Mouse (Mus musculus) kidney, embryonic 16.5 days (tissue): ENCODE data around the gene Trem2. TPM values are rescaled to one million over a fixed set of nuclear protein-coding genes. Genes with fewer than 3 reads are reported as not detected.

Source experiments
- ATAC-seq: fragments of 200-750 bp; cut with Nextera tagmentation; 2 replicates; pipeline ENCODE4 v1.8.0; 2017; ENCODE audit warnings: moderate TSS enrichment; ENCODE audit not compliant: low FRiP score, low TSS enrichment
- H3K27ac ChIP-seq: fragments of 300-500 bp; sonication (generic); 2 replicates; pipeline ENCODE4 v1.5.1; 2014; ENCODE audit warnings: low read length
- H3K27me3 ChIP-seq: fragments of 300-500 bp; sonication (generic); 2 replicates; pipeline ENCODE4 v1.6.1; 2014; ENCODE audit warnings: low read length, control low read depth, mixed read lengths; ENCODE audit not compliant: insufficient read depth
- H3K36me3 ChIP-seq: fragments of 300-500 bp; sonication (generic); 2 replicates; pipeline ENCODE4 v1.6.1; 2014; ENCODE audit warnings: low read length, control low read depth, mixed read lengths; ENCODE audit not compliant: insufficient read depth
- H3K4me1 ChIP-seq: fragments of 300-500 bp; sonication (generic); 2 replicates; pipeline ENCODE4 v1.6.1; 2014; ENCODE audit warnings: low read length, control low read depth, mixed read lengths; ENCODE audit not compliant: insufficient read depth
- H3K4me2 ChIP-seq: fragments of 300-500 bp; sonication (generic); replicated peaks from 2 replicates; pipeline ENCODE4 v1.6.1; 2014; ENCODE audit warnings: low read depth, low read length
- H3K4me3 ChIP-seq: fragments of 300-500 bp; sonication (generic); 2 replicates; pipeline ENCODE4 v1.5.1; 2014; ENCODE audit warnings: mild to moderate bottlenecking, low read length
- H3K9ac ChIP-seq: fragments of 300-500 bp; sonication (generic); replicated peaks from 2 replicates; pipeline ENCODE4 v1.6.1; 2014; ENCODE audit warnings: low read length
- H3K9me3 ChIP-seq: fragments of 300-500 bp; sonication (generic); 2 replicates; pipeline ENCODE4 v1.6.1; 2016; ENCODE audit warnings: low read length, control low read depth
- WGBS: fragments of 180-500 bp; shearing (Covaris S2); extraction: QIAGEN DNeasy Blood & Tissue Kit; methylation state at CpG from one replicate; pipeline ENCODE4 v1.1.7; 2014; 5-methylcytosine and 5-hydroxymethylcytosine counted together
- polyA plus RNA-seq: library from polyadenylated mRNA; unstranded; fragments of >200 nt; fragmentation: Nextera tagmentation; extraction: Ambion mirVana; gene quantifications from 2 replicates; pipeline ENCODE4 v1.2.1, GENCODE M21; 2015

Trem2 gene
- polyA plus RNA-seq, 1 experiment from 2014 or later: 2.4 TPM

GRCm38 (mm10) chr17:48389442-48389841 lies 43.2 kb downstream of the Trem2 start:
- no peak for ATAC-seq
- Histone ChIP-seq H3K36me3 (peaks cover 79% of the 10 kb centered on the region), H3K4me3 (no peak overlapping the region), H3K9me3 (no peaks in the 10 kb centered on the region), H3K4me1 (no peaks in the 10 kb centered on the region), H3K27ac (no peak overlapping the region), H3K9ac (no peak overlapping the region), H3K4me2 (no peak overlapping the region), H3K27me3 (no peaks in the 10 kb centered on the region)
- WGBS: 91% methylated on average over 5 of the region's 5 CpGs

GRCm38 (mm10) chr17:48391446-48391845 lies 45.2 kb downstream of the Trem2 start:
- Histone ChIP-seq H3K27me3 (no peaks in the 10 kb centered on the region), H3K4me2 (no peak overlapping the region), H3K9ac (no peak overlapping the region), H3K4me1 (no peaks in the 10 kb centered on the region), H3K36me3 (peaks cover 91% of the 10 kb centered on the region), H3K9me3 (no peaks in the 10 kb centered on the region), H3K27ac (no peak overlapping the region), H3K4me3 (no peak overlapping the region)
- no peak for ATAC-seq
- 88% methylated on average over 5 of the region's 5 CpGs for WGBS

- Histone ChIP-seq H3K4me1 (no peaks in the 10 kb centered on the region), H3K9me3 (no peaks in the 10 kb centered on the region), H3K9ac (no peak overlapping the region), H3K4me2 (no peak overlapping the region), H3K27ac (no peak overlapping the region), H3K36me3 (peaks cover 84% of the 10 kb centered on the region), H3K27me3 (no peaks in the 10 kb centered on the region), H3K4me3 (no peak overlapping the region)
- ATAC-seq: no peak
- WGBS: 95% methylated on average over 3 of the region's 3 CpGs
These were observed 46.4 kb downstream of the Trem2 start for GRCm38 (mm10) chr17:48392616-48393015.

GRCm38 (mm10) chr17:48401710-48402109 lies 55.5 kb downstream of the Trem2 start:
- no peaks in the 10 kb centered on the region for H3K27me3 ChIP-seq
- no peak overlapping the region for H3K27ac ChIP-seq
- no peak for ATAC-seq
- no peak overlapping the region for H3K9ac ChIP-seq
- peaks cover 24% of the 10 kb centered on the region for H3K36me3 ChIP-seq
- no peaks in the 10 kb centered on the region for H3K9me3 ChIP-seq
- WGBS: 86% methylated on average over 4 of the region's 4 CpGs
- no peak overlapping the region for H3K4me3 ChIP-seq
- no peak overlapping the region for H3K4me2 ChIP-seq
- H3K4me1 ChIP-seq: no peaks in the 10 kb centered on the region

- Histone ChIP-seq H3K9me3 (no peaks in the 10 kb centered on the region), H3K4me2 (no peak overlapping the region), H3K27ac (no peak overlapping the region), H3K4me1 (peaks cover 8% of the 10 kb centered on the region), H3K9ac (no peak overlapping the region), H3K36me3 (peaks cover 21% of the 10 kb centered on the region), H3K27me3 (no peaks in the 10 kb centered on the region), H3K4me3 (no peak overlapping the region)
- 87% methylated on average over 3 of the region's 3 CpGs for WGBS
- ATAC-seq: no peak
These were observed 56.5 kb downstream of the Trem2 start for GRCm38 (mm10) chr17:48402751-48403150.

Other genes with a start within 250 kb of the Trem2 start
- gene 9830107B12Rik, start 200.1 kb upstream of the Trem2 start, polyA plus RNA-seq: not detected in 2 replicates
- 0.15 TPM in 1 of 2 replicates, not detected in the other for gene A530064D06Rik, start 179.1 kb upstream of the Trem2 start, polyA plus RNA-seq
- gene Trem1, start 113.6 kb upstream of the Trem2 start, polyA plus RNA-seq: 0.14 TPM in 1 of 2 replicates, not detected in the other
- gene Trem3, start 98.6 kb upstream of the Trem2 start, polyA plus RNA-seq: 0.21 TPM in 1 of 2 replicates, not detected in the other
- gene Treml4, start 82.1 kb upstream of the Trem2 start, polyA plus RNA-seq: 0.41 and 0.46 TPM in 2 replicates
- 0.09 and 0.32 TPM in 2 replicates for gene Treml2, start 46.9 kb upstream of the Trem2 start, polyA plus RNA-seq
- gene B430306N03Rik, start 30.3 kb upstream of the Trem2 start, polyA plus RNA-seq: 0.17 and 0.25 TPM in 2 replicates
- gene Treml1, start 13.5 kb downstream of the Trem2 start, polyA plus RNA-seq: 0.59 and 0.66 TPM in 2 replicates
- 16.6 and 18.9 TPM in 2 replicates for gene Nfya, start 63.5 kb downstream of the Trem2 start, polyA plus RNA-seq
- 70.2 and 77.9 TPM in 2 replicates for gene Oard1, start 63.6 kb downstream of the Trem2 start, polyA plus RNA-seq
- gene Apobec2, start 86.5 kb downstream of the Trem2 start, polyA plus RNA-seq: 2.6 and 2.7 TPM in 2 replicates
- 1.7 and 2.0 TPM in 2 replicates for gene Tspo2, start 105.1 kb downstream of the Trem2 start, polyA plus RNA-seq
- 8.3 and 8.8 TPM in 2 replicates for gene Unc5cl, start 108.5 kb downstream of the Trem2 start, polyA plus RNA-seq